Mouse (Mus musculus) olfactory bulb, adult 2 months (tissue): ENCODE data around the gene Fam102a.

ENCODE experiments used
- CTCF ChIP-seq: fragments of 200-500 bp; IDR thresholded peaks from 2 replicates; pipeline ENCODE4 v1.5.1; 2012; ENCODE audit warnings: low read depth, mild to moderate bottlenecking, low read length, moderate library complexity; ENCODE audit not compliant: insufficient read depth
- POLR2A ChIP-seq: fragments of 200-500 bp; IDR thresholded peaks from 2 replicates; pipeline ENCODE4 v1.6.1; 2012; ENCODE audit warnings: mild to moderate bottlenecking, low read depth, low read length, moderate library complexity; ENCODE audit not compliant: insufficient read depth

DNA sequence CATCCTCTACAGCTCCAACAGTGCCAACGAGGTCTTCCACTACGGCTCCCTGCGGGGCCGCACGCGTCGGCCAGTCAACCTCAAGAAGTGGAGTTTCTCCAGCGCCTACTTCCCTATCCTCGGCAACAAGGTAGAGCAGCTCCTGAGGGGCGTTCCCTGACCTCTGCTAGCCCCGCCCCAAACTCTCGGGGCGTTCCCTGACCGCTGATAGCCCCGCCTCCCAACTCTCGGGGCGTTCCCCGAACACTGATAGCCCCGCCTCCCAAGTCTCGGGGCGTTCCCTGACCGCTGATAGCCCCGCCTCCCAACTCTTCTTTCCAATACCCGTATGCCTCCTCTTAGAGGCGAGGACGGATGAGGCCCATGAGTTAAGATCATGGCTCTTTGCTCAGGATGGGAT is 77.1 kb downstream of the Fam102a start:
- TF ChIP-seq CTCF (no peak), POLR2A (no peak)
